Mouse (Mus musculus) forebrain, embryonic 16.5 days (tissue): ENCODE measurements around the gene Mei4. TPM values are rescaled to one million over a fixed set of nuclear protein-coding genes. Genes with fewer than 3 reads are reported as not detected.
A peak's percentile ranks its signal among the peaks of the same experiment; 100 is the strongest.

Source experiments
- ATAC-seq: fragments of 200-750 bp; cut with Nextera tagmentation; 2 replicates; pipeline ENCODE4 v1.8.0; 2017; ENCODE audit warnings: mild to moderate bottlenecking, moderate library complexity
- H3K27ac ChIP-seq: fragments of 300-500 bp; sonication (generic); 2 replicates; pipeline ENCODE4 v1.5.1; 2014; ENCODE audit warnings: low read length, control low read depth
- H3K27me3 ChIP-seq: fragments of 300-500 bp; sonication (generic); replicated peaks from 2 replicates; pipeline ENCODE4 v1.6.1; 2014; ENCODE audit warnings: low read length; ENCODE audit not compliant: control insufficient read depth, insufficient read depth
- H3K36me3 ChIP-seq: fragments of 300-500 bp; sonication (generic); 2 replicates; pipeline ENCODE4 v1.6.1; 2014; ENCODE audit not compliant: control insufficient read depth, insufficient read depth
- H3K4me1 ChIP-seq: fragments of 300-500 bp; sonication (generic); replicated peaks from 2 replicates; pipeline ENCODE4 v1.6.1; 2014; ENCODE audit warnings: low read length; ENCODE audit not compliant: control insufficient read depth, insufficient read depth
- H3K4me2 ChIP-seq: fragments of 300-500 bp; sonication (generic); 2 replicates; pipeline ENCODE4 v1.6.1; 2014; ENCODE audit warnings: mild to moderate bottlenecking, low read length, control low read depth
- H3K4me3 ChIP-seq: fragments of 300-500 bp; sonication (generic); replicated peaks from 2 replicates; pipeline ENCODE4 v1.5.1; 2014; ENCODE audit warnings: mild to moderate bottlenecking, low read length, control low read depth
- H3K9ac ChIP-seq: fragments of 300-500 bp; sonication (generic); replicated peaks from 2 replicates; pipeline ENCODE4 v1.6.1; 2014; ENCODE audit warnings: low read depth, low read length, control low read depth
- H3K9me3 ChIP-seq: fragments of 300-500 bp; sonication (generic); 2 replicates; pipeline ENCODE4 v1.6.1; 2016; ENCODE audit warnings: low read length; ENCODE audit not compliant: control insufficient read depth
- WGBS: fragments of 180-500 bp; shearing (Covaris S2); extraction: QIAGEN DNeasy Blood & Tissue Kit; methylation state at CpG from one replicate; pipeline ENCODE4 v1.1.7; 2014; 5-methylcytosine and 5-hydroxymethylcytosine counted together
- polyA plus RNA-seq: library from polyadenylated mRNA; unstranded; fragments of >200 nt; fragmentation: Nextera tagmentation; extraction: Ambion mirVana; gene quantifications from 2 replicates; pipeline ENCODE4 v1.2.1, GENCODE M21; 2015

Gene Mei4
- 0.93 and 1.3 TPM in 2 replicates for polyA plus RNA-seq

- H3K9me3 ChIP-seq: no peaks in the 10 kb centered on the region
- ATAC-seq: peak; percentile 100
- no peaks in the 10 kb centered on the region for H3K4me1 ChIP-seq
- peak within 1 kb of the TSS; percentile 73 for H3K9ac ChIP-seq
- 2% methylated on average over 32 of the region's 32 CpGs for WGBS
- H3K4me3 ChIP-seq: peak within 1 kb of the TSS; percentile 68
- H3K4me2 ChIP-seq: peak within 1 kb of the TSS; percentile 74
- no peaks in the 10 kb centered on the region for H3K27me3 ChIP-seq
- H3K36me3 ChIP-seq: no peaks in the 10 kb centered on the region
- no peak within 1 kb of the TSS for H3K27ac ChIP-seq
Observed at GRCm38 (mm10) chr9:81863181-81863887, at the start of gene Mei4. TSS of gene Mei4 (plus strand) at chr9:81863670.

GRCm38 (mm10) chr9:81819715-81820373 lies 43.6 kb upstream of the Mei4 start:
- Histone ChIP-seq H3K4me3 (no peak overlapping the region), H3K27ac (no peak overlapping the region), H3K9ac (no peak overlapping the region), H3K36me3 (no peaks in the 10 kb centered on the region), H3K4me2 (no peak overlapping the region), H3K4me1 (no peaks in the 10 kb centered on the region), H3K27me3 (no peaks in the 10 kb centered on the region), H3K9me3 (no peaks in the 10 kb centered on the region)
- WGBS: 77% methylated on average over 1 of the region's 1 CpGs
- no peak for ATAC-seq

- WGBS: 85% methylated on average over 2 of the region's 2 CpGs
- Histone ChIP-seq H3K27ac (no peak overlapping the region), H3K9ac (no peak overlapping the region), H3K27me3 (no peaks in the 10 kb centered on the region), H3K4me2 (no peak overlapping the region), H3K36me3 (no peaks in the 10 kb centered on the region), H3K9me3 (no peaks in the 10 kb centered on the region), H3K4me3 (no peak overlapping the region), H3K4me1 (no peaks in the 10 kb centered on the region)
- ATAC-seq: no peak
Observed at GRCm38 (mm10) chr9:81827560-81827959, 35.9 kb upstream of the Mei4 start.

- no peaks in the 10 kb centered on the region for H3K4me1 ChIP-seq
- no peak overlapping the region for H3K9ac ChIP-seq
- no peaks in the 10 kb centered on the region for H3K36me3 ChIP-seq
- no peaks in the 10 kb centered on the region for H3K9me3 ChIP-seq
- no peaks in the 10 kb centered on the region for H3K27me3 ChIP-seq
- no peak for ATAC-seq
- no peak overlapping the region for H3K4me2 ChIP-seq
- no peak overlapping the region for H3K27ac ChIP-seq
- H3K4me3 ChIP-seq: no peak overlapping the region
Observed at GRCm38 (mm10) chr9:81834056-81834455, 29.4 kb upstream of the Mei4 start.

- no peaks in the 10 kb centered on the region for H3K27me3 ChIP-seq
- H3K4me1 ChIP-seq: peaks cover under 1% of the 10 kb centered on the region
- H3K36me3 ChIP-seq: no peaks in the 10 kb centered on the region
- H3K9ac ChIP-seq: no peak overlapping the region
- H3K9me3 ChIP-seq: no peaks in the 10 kb centered on the region
- no peak overlapping the region for H3K27ac ChIP-seq
- ATAC-seq: no peak
- no peak overlapping the region for H3K4me2 ChIP-seq
- no peak overlapping the region for H3K4me3 ChIP-seq
- 21% methylated on average over 1 of the region's 1 CpGs for WGBS
Observed at GRCm38 (mm10) chr9:81858861-81859260, 4.6 kb upstream of the Mei4 start.

GRCm38 (mm10) chr9:81863888-81864234 lies 391 bp downstream of the Mei4 start:
- H3K4me3 ChIP-seq: peak overlapping the region; percentile 68
- peak overlapping the region; percentile 73 for H3K9ac ChIP-seq
- peak overlapping the region; percentile 74 for H3K4me2 ChIP-seq
- no peaks in the 10 kb centered on the region for H3K9me3 ChIP-seq
- no peak overlapping the region for H3K27ac ChIP-seq
- no peaks in the 10 kb centered on the region for H3K36me3 ChIP-seq
- WGBS: 22% methylated on average over 13 of the region's 13 CpGs
- no peaks in the 10 kb centered on the region for H3K27me3 ChIP-seq
- H3K4me1 ChIP-seq: no peaks in the 10 kb centered on the region
- ATAC-seq: no peak

GRCm38 (mm10) chr9:81866032-81866431 lies 2.6 kb downstream of the Mei4 start:
- Histone ChIP-seq H3K9me3 (no peaks in the 10 kb centered on the region), H3K4me2 (no peak overlapping the region), H3K4me1 (no peaks in the 10 kb centered on the region), H3K27ac (no peak overlapping the region), H3K9ac (no peak overlapping the region), H3K36me3 (no peaks in the 10 kb centered on the region), H3K4me3 (no peak overlapping the region), H3K27me3 (no peaks in the 10 kb centered on the region)
- ATAC-seq: no peak
- WGBS: 81% methylated on average over 2 of the region's 2 CpGs

- H3K36me3 ChIP-seq: no peaks in the 10 kb centered on the region
- ATAC-seq: no peak
- no peaks in the 10 kb centered on the region for H3K27me3 ChIP-seq
- H3K4me2 ChIP-seq: no peak overlapping the region
- H3K9me3 ChIP-seq: no peaks in the 10 kb centered on the region
- H3K4me3 ChIP-seq: no peak overlapping the region
- no peak overlapping the region for H3K9ac ChIP-seq
- WGBS: 94% methylated on average over 1 of the region's 1 CpGs
- no peaks in the 10 kb centered on the region for H3K4me1 ChIP-seq
- no peak overlapping the region for H3K27ac ChIP-seq
Observed at GRCm38 (mm10) chr9:81921456-81921855, 58.0 kb downstream of the Mei4 start.

- H3K36me3 ChIP-seq: no peaks in the 10 kb centered on the region
- no peak overlapping the region for H3K4me3 ChIP-seq
- H3K27me3 ChIP-seq: no peaks in the 10 kb centered on the region
- H3K4me2 ChIP-seq: no peak overlapping the region
- no peaks in the 10 kb centered on the region for H3K9me3 ChIP-seq
- H3K4me1 ChIP-seq: no peaks in the 10 kb centered on the region
- H3K9ac ChIP-seq: no peak overlapping the region
- ATAC-seq: no peak
- H3K27ac ChIP-seq: no peak overlapping the region
Observed at GRCm38 (mm10) chr9:81924744-81925143, 61.3 kb downstream of the Mei4 start.
